Mouse (Mus musculus) E14TG2a.4 (cell line): ENCODE data around the gene Trip6.

ENCODE experiments used
- CTCF ChIP-seq: conservative IDR thresholded peaks from 2 replicates; pipeline ENCODE4 v1.5.1; 2014; ENCODE audit warnings: low read length
- NANOG ChIP-seq: IDR thresholded peaks from 2 replicates; pipeline ENCODE4 v1.6.1; 2014; ENCODE audit warnings: borderline replicate concordance, low read length, mixed read lengths
- POU5F1 ChIP-seq: IDR thresholded peaks from 2 replicates; pipeline ENCODE4 v1.6.1; 2014; ENCODE audit warnings: low read length, borderline replicate concordance

DNA sequence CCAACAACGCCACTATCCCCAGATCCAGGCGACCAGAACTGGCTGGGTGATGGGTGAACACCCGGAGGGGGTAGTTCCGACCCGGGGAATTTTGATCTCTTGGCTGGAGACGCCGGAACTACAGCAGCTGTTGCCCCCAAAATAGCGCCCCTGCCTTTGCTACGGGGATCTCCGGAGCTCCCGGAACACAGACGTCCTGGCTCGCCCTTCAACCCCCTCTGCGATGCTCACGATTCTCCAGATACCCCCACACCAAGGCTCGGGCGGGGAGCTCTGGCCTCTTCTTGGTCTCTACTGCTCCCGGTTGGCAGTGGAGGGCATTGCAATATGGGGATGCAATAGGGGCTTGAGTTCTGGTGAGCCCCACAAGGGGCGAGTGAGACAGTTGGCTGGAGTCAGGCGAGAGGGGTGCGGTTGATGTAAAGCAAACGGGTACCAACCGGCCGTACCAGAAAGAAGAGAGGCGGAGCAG lies 25.2 kb downstream of the Trip6 start:
- peak; percentile 45 for TF ChIP-seq CTCF
- TF ChIP-seq POU5F1: no peak
- no peak for TF ChIP-seq NANOG
